Mouse (Mus musculus) cerebellum, adult 11 months (tissue): Measurements from ENCODE around the gene Hmg20a.

Source experiments
- DNase-seq: peaks from one replicate; pipeline ENCODE4 v3.0.0; 2022

The Hmg20a gene

DNA sequence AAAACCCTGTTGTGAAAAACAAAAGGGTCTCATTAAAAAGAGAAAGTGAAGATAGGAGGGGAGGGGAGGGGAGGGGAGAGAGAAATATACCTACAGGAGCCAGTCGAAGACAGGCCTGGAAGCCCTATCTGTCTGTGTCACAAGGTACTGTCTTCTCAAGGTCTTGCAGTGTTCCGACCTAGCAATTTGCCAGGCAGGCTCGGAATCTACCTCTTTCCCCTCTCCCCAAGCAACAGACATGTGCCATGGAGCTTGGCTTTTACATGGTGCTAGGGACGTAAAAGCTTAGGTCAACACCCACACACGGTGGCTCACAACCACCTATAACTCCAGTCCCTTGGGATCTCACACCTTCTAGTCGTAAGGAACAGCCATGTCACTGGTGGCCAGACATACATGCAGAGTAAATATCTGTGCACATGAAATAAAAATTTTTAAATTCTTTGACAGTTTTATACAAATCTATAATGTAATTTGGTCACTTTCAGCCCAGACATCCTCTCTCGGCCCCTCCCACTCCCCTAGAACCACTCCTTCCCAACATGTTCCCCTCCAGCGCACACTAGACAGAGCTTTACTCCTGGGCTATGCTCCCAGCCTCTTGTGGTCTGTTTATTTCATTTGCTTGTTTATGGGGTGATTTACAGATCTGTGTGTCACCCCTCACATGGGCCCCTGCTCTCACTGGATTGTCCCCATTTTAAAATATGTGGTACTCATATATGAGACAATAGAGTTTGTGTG lies 81.1 kb downstream of the Hmg20a start:
- DNase-seq = no peak

DNA sequence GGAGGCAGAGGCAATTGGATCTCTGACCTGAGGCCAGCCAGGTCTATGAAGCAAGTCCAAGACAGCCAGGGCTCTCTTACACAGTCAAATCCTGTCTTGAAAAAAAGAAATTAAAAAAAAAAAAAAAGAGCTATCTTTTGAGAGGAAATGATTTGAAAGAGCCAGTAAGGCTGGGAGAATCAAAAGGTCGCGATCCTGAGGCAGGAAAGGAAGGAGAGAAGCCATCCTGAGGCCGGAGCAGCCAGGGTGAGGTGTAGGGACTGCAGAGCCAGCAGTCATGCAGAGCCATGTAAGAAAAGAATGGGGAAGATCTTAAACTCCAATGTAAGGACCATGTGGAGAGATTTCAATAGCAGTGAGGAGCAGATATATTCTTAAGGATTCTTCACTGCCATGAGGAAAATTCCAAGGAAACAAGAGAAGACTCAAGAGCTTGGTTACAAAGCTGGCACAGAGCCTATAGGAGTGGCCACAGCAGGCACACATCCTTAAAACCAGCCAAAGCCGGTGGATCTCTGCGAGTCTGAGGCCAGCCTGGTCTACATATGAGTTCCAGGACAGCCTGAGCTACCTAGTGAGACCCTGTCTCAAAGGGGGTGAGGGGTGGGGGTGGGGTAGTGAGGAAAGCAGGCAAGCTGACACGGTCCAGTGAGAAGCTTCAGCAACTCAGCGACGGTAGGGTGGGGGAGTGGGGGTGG lies 82.6 kb downstream of the Hmg20a start:
- DNase-seq = no peak

DNA sequence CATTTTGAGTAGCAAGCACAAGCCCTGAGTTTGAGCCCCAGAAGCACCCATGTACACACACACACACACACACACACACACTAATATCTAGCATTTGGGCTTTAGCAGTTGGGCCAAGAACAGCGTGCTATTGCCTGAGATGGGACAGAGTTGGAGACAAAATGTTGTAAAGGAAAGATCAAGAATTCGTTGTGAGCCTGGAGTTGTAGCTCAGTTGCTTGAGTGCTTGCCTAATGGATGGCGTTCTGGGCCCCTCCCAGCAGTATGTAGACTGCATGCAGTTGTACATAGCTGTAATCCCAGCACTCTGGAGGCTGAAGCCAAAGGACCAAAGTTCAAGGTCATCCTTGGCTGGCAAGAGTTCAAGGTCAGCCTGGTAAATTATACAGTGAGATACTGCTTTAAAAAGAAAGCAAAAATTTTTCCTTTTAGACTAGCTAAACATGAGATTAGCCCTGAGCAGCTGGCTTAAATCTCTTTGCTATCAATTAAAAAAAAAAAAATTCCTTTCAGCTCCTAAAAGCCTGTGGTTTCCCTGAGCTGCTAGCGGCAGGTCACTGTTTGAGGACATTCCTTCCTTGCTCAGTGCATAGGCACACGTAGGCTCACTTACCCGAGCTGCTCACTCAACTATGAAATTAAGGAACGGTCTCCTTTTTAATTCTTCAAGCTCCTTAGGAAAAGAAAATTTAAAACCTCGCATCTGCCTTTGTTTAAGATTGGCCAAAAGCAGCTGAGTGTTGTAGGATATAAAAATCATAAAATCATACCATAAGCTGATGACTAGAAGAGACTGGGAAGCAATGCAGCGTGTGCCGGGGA lies 83.5 kb downstream of the Hmg20a start:
- no peak for DNase-seq

DNA sequence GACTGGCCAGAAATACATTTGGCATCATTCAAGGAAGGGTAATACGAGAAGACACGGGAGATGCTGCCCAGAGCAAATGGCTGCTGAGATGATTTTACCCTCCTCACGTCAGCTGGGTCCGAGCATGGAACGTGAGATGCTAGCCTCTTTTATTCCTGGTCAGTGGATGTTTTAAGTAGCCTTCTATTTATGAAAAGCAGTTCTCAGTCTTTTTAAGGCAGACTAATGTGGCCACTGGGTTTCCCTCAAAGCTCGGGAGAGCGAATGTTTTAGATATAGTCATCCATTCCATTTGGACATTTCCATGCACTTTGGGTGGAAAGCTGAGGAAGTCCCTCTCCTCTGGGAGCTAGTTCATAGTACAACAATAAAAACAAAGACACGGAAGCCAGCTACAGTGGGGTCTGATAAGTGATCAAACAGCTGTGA lies 84.1 kb downstream of the Hmg20a start:
- no peak for DNase-seq

- DNase-seq = no peak
Measured at GRCm38 (mm10) chr9:56503621-56504500, 85.5 kb downstream of the Hmg20a start.

- no peak for DNase-seq
Measured at GRCm38 (mm10) chr9:56504511-56504910, 86.1 kb downstream of the Hmg20a start.

GRCm38 (mm10) chr9:56505083-56505792 lies 86.8 kb downstream of the Hmg20a start:
- DNase-seq = no peak

DNA sequence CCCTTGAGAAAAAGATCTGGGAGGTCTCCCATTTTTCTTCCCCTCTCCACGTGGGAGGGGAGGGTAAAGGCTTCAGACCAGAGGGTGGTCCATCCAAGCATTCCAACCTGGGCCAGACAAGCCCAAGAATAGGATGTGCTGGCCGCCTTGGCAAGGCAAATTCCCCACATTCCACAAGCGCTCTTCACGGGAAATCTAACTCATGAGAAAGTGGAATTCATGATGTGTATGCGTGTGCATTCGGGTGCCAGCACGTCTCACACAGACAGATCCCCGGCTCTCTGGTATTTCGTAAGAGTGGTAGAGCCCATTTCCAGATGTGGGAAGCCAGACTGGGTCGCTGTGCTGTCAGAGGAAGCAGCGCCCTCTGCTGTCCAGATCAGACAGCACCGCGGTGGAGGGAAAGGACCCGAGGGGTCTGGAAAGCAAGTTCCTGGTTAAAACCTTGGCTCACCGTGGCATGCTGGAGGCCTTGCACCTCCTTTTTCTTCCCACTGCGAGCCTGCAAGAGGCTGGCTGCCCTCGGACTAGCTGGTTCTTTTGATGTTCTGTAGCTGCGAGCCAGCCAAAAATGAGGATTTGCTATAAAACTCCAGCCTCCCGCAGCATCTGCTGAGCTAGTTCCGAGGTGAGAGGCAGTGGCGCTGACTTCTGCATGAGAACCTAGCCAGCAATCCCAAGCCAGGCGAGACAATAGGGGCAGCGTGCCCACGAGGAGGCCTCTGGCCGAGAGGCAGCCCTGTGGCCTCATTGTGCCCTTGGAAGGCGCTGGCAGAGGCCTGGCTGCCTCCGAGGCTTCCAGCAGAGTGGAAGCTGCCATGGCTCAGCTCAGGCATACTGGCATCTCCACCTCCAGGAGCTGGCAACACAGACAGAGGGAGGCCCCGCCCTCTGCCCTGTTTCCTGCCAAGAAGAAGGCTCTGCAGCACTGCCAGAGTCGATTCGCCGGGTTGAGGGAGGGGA lies 87.7 kb downstream of the Hmg20a start:
- peak; percentile 96 for DNase-seq

DNA sequence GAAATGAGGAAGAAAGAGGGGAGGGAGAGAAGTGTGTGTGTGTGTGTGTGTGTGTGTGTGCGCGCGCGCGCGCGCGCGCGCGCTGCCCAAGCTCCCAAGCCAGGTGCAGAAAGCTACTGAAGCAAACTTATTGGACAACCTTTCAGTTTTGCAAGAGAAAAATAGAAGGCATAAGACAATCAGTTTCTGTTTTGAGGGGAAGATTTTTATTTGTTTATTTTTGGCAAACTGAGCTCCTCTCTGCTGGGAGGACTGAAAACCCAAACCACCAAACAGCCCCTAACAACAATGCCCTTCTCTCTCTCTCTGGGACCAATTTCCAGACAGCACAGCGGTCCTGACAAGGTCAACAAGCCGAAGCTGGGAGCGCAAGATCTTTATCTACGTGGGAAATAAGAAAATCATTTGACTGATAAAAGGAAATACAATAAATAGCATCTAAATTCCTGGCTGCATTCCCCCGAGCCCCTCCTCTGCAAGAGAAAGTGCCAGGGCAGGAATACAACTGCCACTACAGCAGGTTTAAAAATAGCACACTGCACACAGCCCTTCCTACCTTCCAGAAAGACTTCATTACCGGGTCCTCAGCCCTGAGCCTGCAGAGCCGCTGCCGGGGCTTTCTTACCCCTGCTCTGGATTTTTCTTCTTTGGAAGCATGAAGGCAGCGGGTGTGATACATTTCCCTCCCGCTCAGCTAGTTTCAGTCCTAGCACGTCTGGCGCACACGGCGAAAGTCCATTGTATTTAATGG lies 88.7 kb downstream of the Hmg20a start:
- peak; percentile 36 for DNase-seq

DNA sequence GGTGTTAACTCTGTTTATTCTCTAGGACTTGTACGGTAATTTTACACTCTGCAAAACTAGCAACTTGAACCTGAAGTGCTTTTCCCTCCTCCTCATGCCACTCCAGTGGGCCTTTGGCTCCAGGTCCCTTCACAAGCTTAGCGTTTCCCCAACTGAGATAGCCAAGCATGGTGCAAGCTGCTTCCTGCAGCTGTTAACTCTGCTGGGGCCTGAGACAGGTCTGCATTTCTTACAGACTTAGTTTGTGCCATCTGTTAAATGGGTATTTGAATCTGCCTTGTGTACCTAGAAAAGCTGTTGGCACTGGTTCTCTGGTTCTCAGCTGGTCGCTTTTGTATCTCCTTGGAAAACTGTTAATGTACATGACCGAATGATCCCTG lies 89.3 kb downstream of the Hmg20a start:
- no peak for DNase-seq

DNA sequence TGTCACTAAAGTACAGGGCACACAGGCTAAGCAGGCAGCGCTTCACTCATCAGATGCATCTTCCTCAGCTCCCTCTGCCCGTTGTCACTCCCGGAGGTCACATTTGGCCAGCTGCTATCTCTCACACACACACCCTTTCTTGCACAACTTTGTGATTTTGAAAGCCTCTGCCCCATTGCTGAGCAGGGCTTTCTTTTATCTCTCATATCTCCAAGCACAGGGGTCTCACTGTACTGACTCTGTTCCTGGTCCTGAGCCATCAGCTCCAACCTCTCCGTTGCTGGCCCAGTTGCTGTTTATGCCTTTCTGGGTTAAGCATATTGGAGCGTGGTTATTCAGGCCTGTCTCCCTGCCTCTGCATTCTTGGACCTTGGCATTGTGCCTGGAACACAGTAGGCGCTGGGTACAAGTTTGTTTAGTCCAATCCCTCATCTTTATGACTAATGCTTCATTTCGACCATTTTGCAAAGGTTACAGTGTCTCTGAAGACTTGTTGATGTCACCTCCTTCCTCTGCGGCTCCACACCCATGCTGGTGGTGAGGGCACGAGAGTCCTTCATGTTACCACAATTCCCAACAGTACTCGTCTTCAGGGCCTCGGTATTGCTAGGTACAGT lies 90.5 kb downstream of the Hmg20a start:
- no peak for DNase-seq

GRCm38 (mm10) chr9:56510281-56510680 lies 91.9 kb downstream of the Hmg20a start:
- no peak for DNase-seq

DNA sequence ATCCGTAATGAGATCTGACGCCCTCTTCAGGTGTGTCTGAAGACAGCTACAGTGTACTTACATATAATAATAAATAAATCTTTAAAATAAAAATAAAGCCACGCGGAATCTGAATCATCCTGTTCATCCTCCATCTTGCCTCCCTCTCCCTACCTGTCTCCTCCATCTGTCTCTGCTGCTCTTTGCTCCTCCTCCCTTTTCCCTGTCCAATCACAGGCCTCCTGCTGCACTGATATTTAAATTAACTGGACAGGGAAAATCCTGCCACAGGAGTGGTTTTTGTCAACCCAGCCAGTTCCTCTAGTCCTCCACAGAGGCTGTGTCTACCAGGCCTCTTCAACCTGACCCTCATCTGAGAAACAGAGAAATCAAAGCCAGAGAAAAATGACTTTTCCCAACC lies 94.1 kb downstream of the Hmg20a start:
- DNase-seq = no peak

- no peak for DNase-seq
Measured at GRCm38 (mm10) chr9:56515110-56515509, 96.7 kb downstream of the Hmg20a start.

DNA sequence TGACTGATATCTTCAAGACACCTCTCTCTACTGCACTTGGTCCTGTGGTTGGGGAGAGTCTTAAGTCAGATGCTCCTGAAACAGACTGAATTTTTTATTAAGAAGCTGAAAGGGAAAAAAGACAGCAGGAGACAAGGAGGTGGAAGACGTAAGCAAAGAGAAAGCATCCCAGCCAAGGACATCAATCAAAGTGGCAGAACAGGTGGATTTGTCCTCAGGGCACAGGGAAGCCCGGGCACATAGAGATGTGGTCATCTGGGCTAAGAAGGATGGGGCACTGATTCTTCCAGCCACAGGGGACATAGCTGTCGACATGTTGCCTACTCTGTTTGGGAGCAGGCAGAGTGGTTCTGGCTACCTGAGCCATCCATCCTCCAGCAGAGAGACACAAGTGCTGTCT lies 97.8 kb downstream of the Hmg20a start:
- no peak for DNase-seq

- no peak for DNase-seq
Measured at GRCm38 (mm10) chr9:56516692-56517263, 98.4 kb downstream of the Hmg20a start.

DNA sequence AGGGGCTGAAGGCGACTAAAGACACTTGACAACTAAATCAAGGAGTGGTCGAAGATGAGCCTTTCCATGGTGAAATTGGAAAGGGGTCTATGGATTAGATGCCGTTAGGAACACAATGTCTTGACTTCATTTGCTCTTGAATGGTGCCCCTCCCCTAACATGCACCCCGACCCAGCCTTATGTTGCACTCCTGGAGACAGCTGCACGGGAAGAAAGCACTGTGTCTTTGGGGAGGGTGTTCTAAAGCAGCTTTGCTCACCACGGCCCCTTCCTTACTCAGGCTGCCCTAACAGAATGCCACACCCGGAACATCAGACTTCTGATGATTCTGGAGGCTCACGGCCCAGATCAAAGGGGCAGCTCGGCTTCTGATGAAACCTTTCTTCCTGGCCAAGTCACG lies 103.9 kb downstream of the Hmg20a start:
- DNase-seq = no peak

- DNase-seq = no peak
Measured at GRCm38 (mm10) chr9:56527951-56528350, 109.5 kb downstream of the Hmg20a start.

DNA sequence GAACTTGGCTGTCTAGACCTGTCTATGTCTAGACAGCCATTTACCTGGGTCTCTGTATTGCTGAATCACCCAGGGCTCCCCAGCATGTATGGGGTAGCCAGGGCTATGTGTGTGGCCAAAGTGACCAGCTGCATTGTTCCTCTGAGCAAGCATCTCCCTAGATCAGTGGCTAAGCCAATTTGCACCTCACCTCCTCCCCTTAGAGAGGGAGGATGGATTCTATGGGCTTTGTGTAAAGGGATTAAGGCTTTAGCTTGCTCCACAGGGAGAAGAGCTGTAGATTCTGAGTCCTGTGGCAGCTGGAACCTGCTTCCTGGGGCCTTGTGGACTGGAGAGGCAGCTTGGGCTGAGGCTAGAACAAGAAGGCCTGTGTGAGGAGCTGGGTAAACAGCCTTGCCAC lies 113.6 kb downstream of the Hmg20a start:
- DNase-seq = no peak
